Mouse (Mus musculus) limb, embryonic 10.5 days (tissue): ENCODE data around the gene Lcn8. TPM values are rescaled to one million over a fixed set of nuclear protein-coding genes. Genes with fewer than 3 reads are reported as not detected.

Experiments
- DNase-seq: peaks from one replicate; pipeline ENCODE4 v3.0.0-alpha.2; 2017; ENCODE audit warnings: low spot score
- H3K27ac ChIP-seq: fragments of 300-500 bp; sonication (generic); 2 replicates; pipeline ENCODE4 v1.5.1; 2016; ENCODE audit warnings: mild to moderate bottlenecking
- H3K27me3 ChIP-seq: fragments of 300-500 bp; sonication (generic); 2 replicates; pipeline ENCODE4 v1.6.1; 2016; ENCODE audit warnings: low read depth, mild to moderate bottlenecking; ENCODE audit not compliant: poor library complexity, severe bottlenecking
- H3K36me3 ChIP-seq: fragments of 300-500 bp; sonication (generic); 2 replicates; pipeline ENCODE4 v1.6.1; 2016; ENCODE audit warnings: mild to moderate bottlenecking, moderate library complexity
- H3K4me1 ChIP-seq: fragments of 300-500 bp; sonication (generic); 2 replicates; pipeline ENCODE4 v1.6.1; 2016
- H3K4me3 ChIP-seq: fragments of 300-500 bp; sonication (generic); 2 replicates; pipeline ENCODE4 v1.5.1; 2016; ENCODE audit warnings: mild to moderate bottlenecking, moderate library complexity
- H3K9me3 ChIP-seq: fragments of 300-500 bp; sonication (generic); replicated peaks from 2 replicates; pipeline ENCODE4 v1.6.1; 2016; ENCODE audit warnings: mild to moderate bottlenecking
- WGBS: fragments of 180-500 bp; shearing (Covaris S2); methylation state at CpG from one replicate; pipeline ENCODE4 v1.1.7; 2016; 5-methylcytosine and 5-hydroxymethylcytosine counted together
- polyA plus RNA-seq: library from polyadenylated mRNA; unstranded; fragments of >200 nt; fragmentation: Nextera tagmentation; extraction: Ambion mirVana; gene quantifications from 2 replicates; pipeline ENCODE4 v1.2.1, GENCODE M21; 2016

The Lcn8 gene
- not detected in 2 replicates for polyA plus RNA-seq

DNA sequence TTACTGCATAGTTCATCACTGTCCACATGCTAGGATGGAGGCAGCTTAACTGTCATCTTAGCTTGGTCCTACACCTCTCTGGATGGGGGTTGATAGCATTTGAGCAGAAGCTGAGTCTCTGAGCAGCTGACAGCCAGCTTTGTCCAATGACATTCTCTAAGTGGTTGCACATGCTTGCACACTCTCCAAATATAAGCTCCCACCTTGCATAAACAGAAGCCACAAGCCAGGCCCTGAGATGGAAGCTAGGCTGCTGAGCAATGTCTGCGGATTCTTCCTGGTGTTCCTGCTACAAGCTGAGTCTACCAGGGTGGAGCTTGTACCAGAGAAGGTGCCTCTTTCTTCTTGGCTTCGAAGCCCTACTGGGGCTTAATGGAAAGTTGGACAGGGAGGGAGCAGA lies at the start of gene Lcn8:
Lcn8 (plus strand) TSS at position 219 of the 400 bp plus-strand sequence.
- Histone ChIP-seq H3K36me3 (no peaks in the 10 kb centered on the region), H3K9me3 (no peaks in the 10 kb centered on the region), H3K4me1 (no peaks in the 10 kb centered on the region), H3K27ac (no peak within 1 kb of the TSS), H3K27me3 (no peaks in the 10 kb centered on the region), H3K4me3 (no peak within 1 kb of the TSS)
- no peak for DNase-seq
- WGBS = 80% methylated on average over 2 of the region's 2 CpGs

DNA sequence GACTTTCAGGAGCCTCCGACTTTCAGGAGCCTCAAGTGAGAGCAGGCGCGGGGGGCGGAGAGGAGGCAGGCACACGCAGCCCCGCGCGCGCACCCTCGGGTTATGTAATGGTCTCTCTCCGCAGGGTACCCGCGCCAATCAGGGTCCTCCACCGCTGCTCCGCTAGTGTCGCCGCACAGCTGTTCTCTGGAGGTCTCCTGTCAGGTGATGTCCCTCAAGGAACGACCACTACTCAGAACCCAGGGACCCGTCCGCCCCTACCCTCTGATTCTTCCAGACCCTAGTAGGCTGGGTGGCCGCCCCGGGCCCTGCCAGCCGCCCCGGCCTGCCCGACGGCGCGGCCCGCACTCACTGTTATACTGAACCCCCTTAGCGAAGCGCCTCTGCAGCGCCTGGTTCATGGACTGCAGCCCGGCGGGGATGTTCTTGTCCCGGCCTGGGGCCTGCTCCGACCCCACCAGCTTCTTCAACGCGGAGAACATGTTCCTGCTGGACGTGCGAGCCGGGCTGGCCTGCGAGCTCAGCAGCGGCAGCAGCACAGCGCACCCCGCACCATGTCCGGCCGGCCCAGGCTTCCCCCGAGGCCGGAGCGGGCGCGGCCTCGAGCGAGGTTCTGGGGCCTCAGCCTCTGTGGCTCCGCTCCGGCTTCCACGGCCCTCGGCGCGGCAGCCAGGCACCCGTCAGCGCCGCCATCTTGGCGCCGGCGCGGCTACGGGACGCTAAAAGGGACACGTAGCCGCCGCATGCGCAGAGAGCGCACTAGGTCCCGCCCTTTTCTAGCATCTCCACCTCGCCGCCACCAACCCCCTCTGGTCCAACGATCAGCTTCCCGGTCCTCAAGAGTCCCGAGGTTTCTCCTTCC lies 44.9 kb upstream of the Lcn8 start, which contains the start of gene Rabl6:
Rabl6 (minus strand) TSS at position 761 of the 862 bp plus-strand sequence.
- no peaks in the 10 kb centered on the region for H3K9me3 ChIP-seq
- H3K4me1 ChIP-seq = peaks cover 19% of the 10 kb centered on the region
- peak within 1 kb of the TSS; percentile 98 for H3K4me3 ChIP-seq
- H3K36me3 ChIP-seq = peaks cover 23% of the 10 kb centered on the region
- peaks cover 34% of the 10 kb centered on the region; the same call in 1 of the 2 replicates for H3K27me3 ChIP-seq
- DNase-seq = peak; percentile 89
- H3K27ac ChIP-seq = peak within 1 kb of the TSS; percentile 98
- under 1% methylated on average over 80 of the region's 80 CpGs for WGBS

DNA sequence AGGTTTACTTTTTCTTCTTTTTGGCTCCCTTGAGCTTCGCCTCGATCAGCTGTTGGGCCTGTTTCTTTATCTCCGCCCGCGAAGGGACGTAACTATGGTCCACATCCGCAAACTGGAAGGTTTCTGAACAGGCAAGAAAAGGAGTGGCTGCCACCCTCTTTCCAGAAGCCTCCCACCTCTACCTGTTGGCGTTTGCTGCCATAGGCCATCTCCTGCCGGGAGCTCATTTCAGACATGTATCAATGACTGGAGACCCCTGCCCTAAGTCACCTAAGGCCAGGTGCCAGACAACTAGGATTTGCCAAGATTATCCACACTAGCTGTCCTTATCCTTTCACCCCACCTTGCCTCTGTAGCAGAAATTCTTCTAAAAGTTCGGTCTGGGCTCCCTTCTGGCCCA lies 44.2 kb upstream of the Lcn8 start:
- peaks cover 19% of the 10 kb centered on the region for H3K4me1 ChIP-seq
- peak overlapping the region; percentile 98 for H3K27ac ChIP-seq
- no peak for DNase-seq
- peaks cover 41% of the 10 kb centered on the region; the same call in 1 of the 2 replicates for H3K27me3 ChIP-seq
- no peaks in the 10 kb centered on the region for H3K9me3 ChIP-seq
- 64% methylated on average over 10 of the region's 10 CpGs for WGBS
- H3K36me3 ChIP-seq = peaks cover 16% of the 10 kb centered on the region
- peak overlapping the region; percentile 98 for H3K4me3 ChIP-seq

DNA sequence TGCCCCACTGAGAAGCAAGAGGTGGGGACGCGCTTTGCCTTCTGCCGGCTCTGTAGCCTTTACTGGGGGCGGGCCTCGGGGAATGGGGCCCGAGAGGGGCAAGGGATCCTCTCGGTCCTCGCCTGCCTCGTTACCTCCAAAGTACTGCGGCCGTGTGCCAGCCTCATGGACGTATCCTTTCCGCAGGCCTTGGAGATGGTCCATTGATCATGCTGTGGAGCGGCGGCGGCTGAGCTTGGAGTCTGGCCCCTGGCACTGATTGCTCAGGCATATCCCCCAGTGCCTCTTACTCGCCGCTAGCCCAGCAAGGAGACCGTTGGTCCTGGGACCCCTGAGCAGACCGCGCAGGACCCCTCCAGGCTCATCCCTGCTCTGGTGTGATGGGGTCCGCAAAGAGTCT lies 36.5 kb upstream of the Lcn8 start:
- H3K9me3 ChIP-seq = no peaks in the 10 kb centered on the region
- peaks cover 75% of the 10 kb centered on the region for H3K27me3 ChIP-seq
- H3K36me3 ChIP-seq = no peaks in the 10 kb centered on the region
- H3K4me1 ChIP-seq = peaks cover 13% of the 10 kb centered on the region
- no peak overlapping the region for H3K27ac ChIP-seq
- 18% methylated on average over 22 of the region's 22 CpGs for WGBS
- peak; percentile 33 for DNase-seq
- peak overlapping the region; percentile 28; the same call in 1 of the 2 replicates for H3K4me3 ChIP-seq

DNA sequence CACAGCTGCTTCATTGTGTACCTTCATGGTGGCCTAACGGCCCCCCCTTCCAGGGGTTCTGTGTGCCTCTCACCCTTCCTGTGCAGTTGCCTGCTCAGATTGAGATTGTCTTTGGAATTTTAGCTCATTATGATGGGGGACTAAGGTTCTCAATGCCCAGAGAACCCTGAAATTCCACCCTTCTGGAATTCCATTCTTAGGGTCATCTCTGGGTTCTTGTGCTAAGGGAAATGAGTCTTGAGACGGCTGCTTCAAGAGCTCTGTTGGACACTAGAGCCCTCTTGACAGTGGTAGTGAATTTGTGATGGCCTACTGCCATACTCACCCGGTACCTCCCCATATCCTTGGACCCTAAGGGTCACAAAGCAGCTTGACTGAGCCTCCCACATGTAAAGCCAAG lies 35.3 kb upstream of the Lcn8 start, which contains the start of gene Ccdc183:
Ccdc183 (minus strand) TSS at position 101 of the 400 bp plus-strand sequence.
- Histone ChIP-seq H3K36me3 (no peaks in the 10 kb centered on the region), H3K4me3 (no peak within 1 kb of the TSS), H3K27me3 (peaks cover 65% of the 10 kb centered on the region), H3K9me3 (no peaks in the 10 kb centered on the region), H3K4me1 (peaks cover 21% of the 10 kb centered on the region), H3K27ac (no peak within 1 kb of the TSS)
- no peak for DNase-seq
- 76% methylated on average over 3 of the region's 3 CpGs for WGBS

DNA sequence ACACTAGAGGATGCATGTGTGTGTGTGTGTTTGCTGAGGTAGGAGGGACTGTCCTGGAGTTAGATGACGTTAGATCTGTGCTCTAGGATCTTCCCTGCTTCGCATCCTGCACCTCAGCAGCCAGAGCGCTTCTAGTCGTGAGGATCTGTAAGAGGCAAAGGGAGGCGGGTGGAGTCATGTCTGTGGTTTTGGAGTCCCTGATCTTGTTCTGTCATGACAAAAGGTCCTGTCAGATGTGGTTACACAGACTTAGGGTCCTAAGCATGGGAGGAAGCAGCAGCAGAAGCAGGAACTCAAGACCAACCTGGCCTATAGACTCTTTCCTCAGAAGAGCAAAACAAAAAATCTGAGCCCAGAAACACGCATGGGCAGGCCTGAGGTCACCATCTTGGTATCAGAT lies 32.5 kb upstream of the Lcn8 start:
- Histone ChIP-seq H3K4me3 (no peak overlapping the region), H3K4me1 (peaks cover 21% of the 10 kb centered on the region), H3K36me3 (no peaks in the 10 kb centered on the region), H3K27me3 (peaks cover 37% of the 10 kb centered on the region), H3K27ac (no peak overlapping the region), H3K9me3 (no peaks in the 10 kb centered on the region)
- DNase-seq = no peak
- WGBS = 86% methylated on average over 6 of the region's 6 CpGs

DNA sequence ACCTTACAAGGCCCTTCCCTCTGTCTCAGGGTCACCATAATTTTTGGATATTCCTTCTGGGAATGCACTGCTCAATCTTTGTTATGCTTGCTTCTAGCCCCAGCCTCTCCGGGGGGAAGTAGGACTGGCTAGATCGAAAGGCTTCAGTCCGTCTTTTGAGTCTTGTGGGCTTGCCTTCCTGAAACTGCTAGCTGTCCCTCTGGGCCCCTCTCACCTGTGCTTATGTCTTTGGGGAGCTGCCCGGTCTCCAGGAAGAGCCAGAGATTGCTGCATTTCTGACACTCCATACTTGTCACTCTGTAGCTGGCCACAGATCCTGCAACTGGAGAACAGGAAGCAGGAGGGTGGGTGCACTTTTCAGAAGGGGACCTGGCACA lies 32.1 kb upstream of the Lcn8 start:
- WGBS = 89% methylated on average over 4 of the region's 4 CpGs
- Histone ChIP-seq H3K27me3 (peaks cover 32% of the 10 kb centered on the region), H3K4me1 (peaks cover 21% of the 10 kb centered on the region), H3K27ac (no peak overlapping the region), H3K36me3 (no peaks in the 10 kb centered on the region), H3K4me3 (peak overlapping the region; percentile 59; the same call in 1 of the 2 replicates), H3K9me3 (no peaks in the 10 kb centered on the region)
- DNase-seq = no peak

DNA sequence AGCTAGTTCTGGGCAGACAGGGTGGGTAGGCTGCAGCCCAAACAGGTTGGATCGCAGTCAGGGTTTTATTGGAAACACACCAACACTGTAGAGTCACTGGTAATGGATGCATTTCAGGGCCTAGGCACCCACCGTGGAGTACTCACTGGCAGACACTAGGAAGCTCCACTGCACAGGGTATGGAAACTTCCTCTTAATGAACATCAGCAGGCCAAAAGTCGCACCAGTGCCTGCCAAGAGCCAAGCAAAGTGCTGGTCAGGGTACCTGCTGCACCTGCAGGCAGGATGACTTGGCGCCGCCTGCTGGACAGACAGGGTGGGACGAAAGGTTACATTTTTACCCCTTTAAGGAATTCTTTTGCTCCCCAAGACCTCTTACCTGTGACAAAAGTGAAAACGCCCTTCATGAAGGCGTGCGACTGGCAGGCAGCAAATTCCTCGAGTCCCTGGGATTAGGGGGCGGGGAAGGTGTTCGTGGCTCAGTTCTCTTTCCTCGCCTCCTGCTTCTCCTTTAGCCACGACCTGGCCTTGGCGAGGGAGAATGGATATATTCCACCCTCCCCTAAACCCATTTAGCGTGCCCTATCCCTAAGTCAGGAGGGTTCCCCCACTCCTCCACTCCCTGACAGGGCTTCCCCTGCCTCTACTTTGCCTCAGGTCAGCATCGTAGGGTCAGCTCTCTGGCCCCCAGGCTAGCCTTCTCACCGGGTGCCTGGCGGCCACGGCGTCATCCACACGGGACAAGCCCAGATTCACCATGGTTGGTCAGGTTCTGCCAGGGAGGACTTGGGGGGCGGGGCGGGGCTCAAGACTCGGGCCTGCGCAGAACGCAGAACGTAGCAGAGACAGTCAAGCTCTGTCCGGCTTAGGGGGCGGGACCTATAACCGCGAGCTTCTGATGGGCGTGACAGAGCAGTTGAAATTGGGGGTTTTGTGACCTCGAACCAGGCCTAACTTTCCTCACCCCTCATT lies 31.4 kb upstream of the Lcn8 start, which contains the start of gene Tmem141:
Tmem141 (minus strand) TSS at position 777 of the 972 bp plus-strand sequence.
- Histone ChIP-seq H3K36me3 (no peaks in the 10 kb centered on the region), H3K27me3 (peaks cover 25% of the 10 kb centered on the region), H3K27ac (peak within 1 kb of the TSS; percentile 80), H3K4me1 (peaks cover 16% of the 10 kb centered on the region), H3K9me3 (no peaks in the 10 kb centered on the region), H3K4me3 (peak within 1 kb of the TSS; percentile 59)
- peak; percentile 86 for DNase-seq
- 6% methylated on average over 34 of the region's 34 CpGs for WGBS

DNA sequence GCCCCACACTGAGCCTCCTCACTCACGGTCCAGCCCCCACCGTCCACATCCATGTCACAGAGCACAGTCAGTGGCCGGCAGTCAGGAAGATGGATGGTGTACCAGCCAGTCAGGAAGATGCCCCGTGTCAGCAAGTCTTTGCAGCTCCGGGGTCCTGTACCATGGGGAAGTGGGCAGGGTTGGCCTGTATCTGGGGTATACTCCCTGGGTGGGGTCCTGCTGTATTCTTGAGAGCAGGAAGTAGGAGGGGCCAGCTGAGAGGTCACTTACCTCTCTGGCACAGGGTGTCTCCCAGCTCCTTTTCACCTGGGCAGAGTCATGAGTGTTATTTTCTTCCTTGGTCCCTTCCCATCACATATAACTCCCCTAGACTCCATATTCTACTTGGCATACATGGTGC lies 26.9 kb upstream of the Lcn8 start:
- WGBS = 64% methylated on average over 5 of the region's 5 CpGs
- H3K4me3 ChIP-seq = no peak overlapping the region

DNA sequence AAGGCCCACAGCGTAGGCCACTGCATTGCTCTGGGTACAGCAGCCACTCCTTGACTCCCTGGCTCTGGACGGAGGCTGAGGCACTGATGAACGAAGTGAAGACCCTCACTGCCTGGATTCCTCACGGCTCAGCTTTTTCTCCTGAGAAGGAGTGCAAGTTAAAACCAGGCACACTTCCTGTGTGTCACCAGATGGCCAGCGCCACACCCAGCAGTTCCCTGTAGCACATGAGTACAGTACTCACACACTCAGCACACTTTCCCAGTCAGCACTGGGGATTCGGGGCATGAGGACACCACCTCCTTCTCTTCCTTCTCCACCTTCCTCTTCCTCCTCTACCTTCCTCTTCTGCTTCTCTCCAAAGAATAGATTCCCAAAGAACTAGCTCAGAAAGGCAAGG lies 25.1 kb upstream of the Lcn8 start, which contains the start of gene Fcna:
Fcna (minus strand) TSS at position 220 of the 400 bp plus-strand sequence.
- no peak for DNase-seq
- H3K4me1 ChIP-seq = peaks cover 10% of the 10 kb centered on the region; the same call in 1 of the 2 replicates
- 79% methylated on average over 6 of the region's 6 CpGs for WGBS
- H3K9me3 ChIP-seq = no peaks in the 10 kb centered on the region
- H3K4me3 ChIP-seq = no peak within 1 kb of the TSS
- H3K27ac ChIP-seq = peak within 1 kb of the TSS; percentile 61; the same call in 1 of the 2 replicates
- H3K36me3 ChIP-seq = no peaks in the 10 kb centered on the region
- H3K27me3 ChIP-seq = no peaks in the 10 kb centered on the region

More for the DNA sequence above, 26.9 kb upstream of the Lcn8 start:
- Histone ChIP-seq H3K36me3 (no peaks in the 10 kb centered on the region), H3K4me1 (peaks cover 23% of the 10 kb centered on the region), H3K9me3 (no peaks in the 10 kb centered on the region), H3K27ac (no peak overlapping the region), H3K27me3 (no peaks in the 10 kb centered on the region)
- no peak for DNase-seq

DNA sequence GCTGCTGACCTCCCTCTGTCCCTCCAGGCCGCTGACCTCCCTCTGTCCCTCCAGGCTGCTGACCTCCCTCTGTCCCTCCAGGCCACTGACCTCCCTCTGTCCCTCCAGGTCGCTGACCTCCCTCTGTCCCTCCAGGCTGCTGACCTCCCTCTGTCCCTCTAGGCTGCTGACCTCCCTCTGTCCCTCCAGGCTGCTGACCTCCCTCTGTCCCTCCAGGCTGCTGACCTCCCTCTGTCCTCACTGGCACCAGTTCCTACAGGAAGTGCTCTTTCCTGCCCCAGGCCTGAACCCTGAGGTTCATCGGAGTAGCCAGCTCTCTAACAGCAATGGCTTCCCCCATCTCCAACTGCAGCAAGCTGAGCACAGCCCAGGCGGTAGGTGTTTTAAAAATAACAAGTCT lies 24.2 kb upstream of the Lcn8 start:
- H3K27ac ChIP-seq = no peak overlapping the region

DNA sequence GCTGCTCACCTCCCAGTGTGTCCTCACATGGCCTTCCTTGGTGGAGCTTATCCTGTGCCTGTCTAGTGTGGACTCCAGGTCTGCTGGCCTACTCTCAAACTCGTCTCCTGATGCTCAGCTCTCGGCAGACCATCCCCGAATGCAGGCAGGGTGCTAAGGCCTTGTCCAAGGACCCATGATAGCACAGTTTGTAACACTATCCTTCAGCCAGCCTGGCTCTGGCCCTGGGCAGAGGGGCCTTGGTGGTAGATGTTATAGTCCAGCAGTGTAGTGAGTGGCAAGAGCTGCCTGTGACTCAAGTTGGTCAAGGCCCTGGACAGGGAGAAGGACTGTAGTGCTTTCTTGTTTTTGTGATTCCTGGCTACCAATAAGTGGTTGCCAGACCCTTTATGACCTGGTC lies 19.3 kb upstream of the Lcn8 start:
- H3K9me3 ChIP-seq = no peaks in the 10 kb centered on the region
- H3K27me3 ChIP-seq = no peaks in the 10 kb centered on the region
- H3K4me3 ChIP-seq = no peak overlapping the region
- 82% methylated on average over 3 of the region's 3 CpGs for WGBS
- H3K4me1 ChIP-seq = peaks cover 3% of the 10 kb centered on the region; the same call in 1 of the 2 replicates
- no peaks in the 10 kb centered on the region for H3K36me3 ChIP-seq
- no peak for DNase-seq
- no peak overlapping the region for H3K27ac ChIP-seq

More for the DNA sequence above, 24.2 kb upstream of the Lcn8 start:
- Histone ChIP-seq H3K27me3 (no peaks in the 10 kb centered on the region), H3K4me1 (peaks cover 10% of the 10 kb centered on the region; the same call in 1 of the 2 replicates), H3K4me3 (no peak overlapping the region), H3K9me3 (no peaks in the 10 kb centered on the region), H3K36me3 (no peaks in the 10 kb centered on the region)
- WGBS = 35% methylated on average over 4 of the region's 4 CpGs
- DNase-seq = no peak
